Mouse (Mus musculus) kidney, adult 18-20 months (tissue): ENCODE measurements around the gene Mvb12b.
"Not testable (repeated sequence)": the region's sequence is repeated elsewhere in the genome, so short reads cannot be mapped to it uniquely, and the experiment has no call there.

Experiments
- DNase-seq: peaks from one replicate; pipeline ENCODE4 v3.0.0; 2021

Mvb12b gene

DNA sequence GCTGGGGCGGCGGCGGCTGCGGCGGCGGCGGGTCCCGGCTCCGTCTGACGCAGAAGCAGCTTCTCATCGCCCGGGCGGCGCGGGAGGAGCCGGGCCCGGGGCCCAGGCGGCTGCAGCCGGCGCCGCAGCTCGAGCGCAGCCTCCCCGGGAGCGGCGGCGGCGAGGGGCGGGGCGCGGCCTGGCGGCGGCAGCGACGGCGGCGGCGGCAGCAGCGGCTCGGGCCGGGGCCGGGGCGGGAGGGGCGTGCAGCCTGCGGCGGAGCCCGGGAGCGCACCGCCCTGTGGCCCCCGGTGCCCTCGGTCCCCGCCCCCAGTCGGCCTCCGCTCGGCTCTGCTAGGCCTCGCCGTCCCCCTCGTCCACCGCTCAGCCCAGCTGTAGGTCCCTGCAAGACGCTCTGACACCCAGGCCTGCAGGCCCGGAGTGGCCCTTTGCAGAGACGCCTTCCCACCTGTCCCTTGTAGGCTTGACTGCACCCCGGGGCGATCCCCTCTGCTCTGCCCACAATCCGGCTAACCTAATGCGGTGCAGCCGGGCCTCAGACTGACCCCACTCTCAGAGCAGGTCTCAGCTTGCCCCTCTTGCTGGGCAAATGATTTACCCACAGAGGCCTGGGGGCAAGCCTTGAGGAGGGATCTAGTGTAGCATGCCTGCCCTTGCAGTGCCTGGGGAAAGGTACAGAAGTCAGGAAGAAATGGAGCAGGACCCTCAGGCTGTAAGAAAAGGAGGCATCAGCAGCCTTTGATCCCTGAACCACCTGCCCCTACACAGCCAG, at the start of gene Mvb12b:
TSS of gene Mvb12b (minus strand) at position 619 of the 772 bp plus-strand sequence.
- DNase-seq, result peak; percentile 73

DNA sequence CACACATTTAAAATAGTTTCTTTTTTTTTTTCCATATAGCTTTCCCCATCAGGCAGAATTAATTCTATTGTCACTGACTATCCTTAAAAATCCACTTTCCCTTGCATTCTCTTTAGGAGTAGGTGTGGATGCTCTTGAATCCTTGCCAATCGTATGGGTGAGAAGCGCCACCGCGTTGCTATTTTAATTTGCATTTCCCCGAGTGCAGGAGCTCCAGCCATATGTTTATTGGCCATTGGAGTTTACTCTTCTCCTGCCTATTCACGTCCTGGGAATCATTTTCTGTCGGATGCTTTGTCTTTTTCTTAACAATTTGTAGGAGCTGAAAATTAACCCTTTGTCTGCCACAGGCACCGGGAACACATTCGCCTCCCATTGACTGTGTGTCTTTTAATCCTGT, 48.0 kb upstream of the Mvb12b start:
- no peak for DNase-seq

DNA sequence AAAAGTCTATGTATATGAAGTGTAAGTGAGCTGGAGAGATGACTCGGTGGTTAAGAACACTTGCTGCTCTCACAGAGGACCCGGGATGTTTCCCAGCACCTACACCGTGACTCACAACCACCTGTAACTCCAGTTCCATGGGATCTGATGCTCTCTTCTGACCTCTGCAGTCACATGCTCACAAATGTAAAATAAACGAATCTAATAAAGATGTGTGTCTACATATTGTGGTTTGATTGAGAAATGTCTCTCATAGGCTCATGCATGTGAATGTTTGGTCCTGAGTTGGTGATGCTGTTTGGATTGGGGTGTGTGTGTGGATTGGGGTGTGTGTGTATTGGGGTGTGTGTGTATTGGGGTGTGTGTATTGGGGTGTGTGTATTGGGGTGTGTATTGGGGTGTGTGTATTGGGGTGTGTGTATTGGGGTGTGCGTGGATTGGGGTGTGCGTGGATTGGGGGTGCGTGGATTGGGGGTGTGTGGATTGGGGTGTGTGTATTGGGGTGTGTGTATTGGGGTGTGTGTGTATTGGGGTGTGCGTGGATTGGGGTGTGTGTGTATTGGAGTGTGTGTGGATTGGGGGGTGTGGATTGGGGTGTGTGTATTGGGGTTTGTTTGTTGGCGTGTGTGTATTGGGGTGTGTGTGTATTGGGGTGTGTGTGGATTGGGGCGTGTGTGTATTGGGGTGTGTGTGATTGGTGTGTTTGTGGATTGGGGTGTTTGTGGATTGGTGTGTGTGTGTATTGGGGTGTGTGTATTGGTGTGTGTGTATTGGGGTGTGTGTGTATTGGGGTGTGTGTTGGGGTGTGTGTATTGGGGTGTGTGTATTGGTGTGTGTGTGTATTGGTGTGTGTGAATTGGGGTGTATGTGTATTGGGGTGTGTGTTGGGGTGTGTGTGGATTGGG, 46.1 kb upstream of the Mvb12b start:
- DNase-seq, result no peak

DNA sequence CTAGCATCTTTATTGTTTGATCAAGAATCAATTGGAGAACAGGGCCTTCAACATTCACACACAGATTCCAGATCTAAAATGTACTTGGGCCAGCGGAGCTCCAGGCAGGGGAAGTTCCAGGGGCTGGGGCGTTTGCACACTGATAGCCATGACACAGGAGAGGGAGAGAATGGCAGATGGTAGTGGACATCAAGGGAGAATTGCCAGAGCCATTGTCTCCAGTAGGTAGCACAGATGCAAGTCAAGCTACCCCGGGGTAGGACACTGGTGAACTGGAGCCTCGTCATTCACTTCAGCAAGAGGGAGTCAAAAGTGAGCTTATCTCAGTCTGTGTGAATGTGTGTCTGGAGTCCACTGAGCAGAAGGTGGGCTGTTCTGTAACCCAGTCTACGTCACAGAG, 43.4 kb upstream of the Mvb12b start:
- no peak for DNase-seq

DNA sequence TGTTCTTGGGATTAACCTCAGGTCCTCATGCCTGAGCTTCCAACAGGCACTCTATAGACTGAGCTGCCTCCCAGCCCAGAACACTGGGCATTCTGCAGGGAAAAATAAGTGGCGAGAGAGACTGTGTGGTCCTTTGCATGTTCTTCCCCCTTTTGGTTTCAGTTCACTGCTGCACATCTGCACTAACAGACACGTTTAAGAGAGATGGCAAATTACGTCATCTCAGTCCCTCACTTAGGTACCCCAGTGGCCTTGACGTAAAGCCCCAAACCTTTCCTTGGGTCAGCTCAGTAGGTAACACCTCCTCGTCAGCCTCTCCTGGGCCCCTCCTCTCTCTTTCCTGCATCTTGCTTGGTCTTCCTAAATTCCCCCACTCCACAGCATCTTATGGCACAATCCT, 37.5 kb upstream of the Mvb12b start:
- no peak for DNase-seq

DNA sequence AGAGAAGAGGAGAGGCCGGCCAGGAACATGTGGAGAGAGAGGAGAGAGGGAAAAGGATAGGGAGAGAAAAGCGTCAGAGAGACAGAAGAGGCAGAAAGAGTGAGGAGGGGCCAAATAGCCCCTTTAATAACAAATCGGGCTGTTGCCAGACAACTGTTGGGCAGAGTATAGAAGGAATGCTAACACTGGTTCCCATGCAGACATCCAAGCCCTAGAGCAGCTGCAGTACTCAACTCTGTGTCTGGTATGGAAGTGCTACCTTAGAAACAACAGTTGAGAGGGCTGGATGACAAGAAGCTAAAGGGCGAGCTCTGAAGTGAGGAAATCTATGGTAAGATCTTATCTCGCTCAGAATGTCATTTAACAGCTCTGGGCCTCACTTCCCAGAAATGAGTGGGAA, 35.7 kb upstream of the Mvb12b start:
- DNase-seq, result no peak

DNA sequence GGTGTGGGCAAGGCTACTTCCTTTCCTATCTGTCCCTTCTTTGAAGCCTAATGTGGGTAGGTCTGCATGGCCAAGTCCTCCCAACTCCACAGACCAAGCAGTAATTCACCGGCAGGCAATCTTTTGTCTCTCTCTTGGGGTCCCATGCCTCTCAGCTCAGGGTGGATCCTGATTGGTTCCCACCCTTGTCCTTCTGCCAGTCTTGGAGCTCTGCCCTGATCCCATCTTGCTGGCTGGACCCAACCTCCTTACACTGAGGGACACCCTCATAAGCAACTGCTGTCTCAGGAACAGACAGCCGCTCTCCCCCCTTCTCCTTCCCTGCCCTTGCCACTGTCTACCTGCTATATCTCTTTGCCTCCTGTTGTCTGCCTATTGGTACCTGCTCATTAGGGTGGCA, 34.7 kb upstream of the Mvb12b start:
- DNase-seq, result no peak

DNA sequence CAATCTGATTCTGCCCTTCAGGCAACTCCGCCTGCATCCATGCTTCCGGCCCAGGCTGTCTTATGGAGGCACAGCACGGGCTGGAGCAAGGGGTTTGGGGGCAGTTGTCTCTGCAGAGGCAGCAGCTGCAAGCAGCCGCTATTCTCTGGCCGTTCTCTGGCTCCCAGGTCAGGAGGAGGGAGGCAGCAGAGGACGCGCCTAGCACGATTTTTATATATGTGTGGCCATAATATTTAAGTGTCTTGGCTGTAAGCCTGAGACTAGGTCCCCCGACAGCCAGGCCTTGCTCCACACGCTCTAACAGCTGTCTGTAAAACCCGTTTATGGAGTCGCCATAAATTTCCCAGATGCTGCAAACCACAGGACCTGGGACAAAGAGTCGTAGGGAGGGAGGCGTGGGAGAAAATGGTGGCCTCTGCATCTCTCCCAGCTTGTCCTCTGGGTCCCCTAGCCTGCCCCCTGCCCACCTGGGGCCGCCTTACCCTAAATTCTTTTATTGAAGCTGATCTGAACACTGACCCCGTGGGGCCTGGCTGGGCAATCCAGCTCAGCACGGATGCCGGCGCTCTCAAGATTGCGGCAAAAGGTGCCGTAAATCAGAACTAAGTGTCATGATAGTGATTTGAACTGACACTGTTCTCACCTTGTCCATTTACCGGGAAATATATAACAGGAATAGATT, 32.3 kb upstream of the Mvb12b start:
- DNase-seq, result no peak

DNA sequence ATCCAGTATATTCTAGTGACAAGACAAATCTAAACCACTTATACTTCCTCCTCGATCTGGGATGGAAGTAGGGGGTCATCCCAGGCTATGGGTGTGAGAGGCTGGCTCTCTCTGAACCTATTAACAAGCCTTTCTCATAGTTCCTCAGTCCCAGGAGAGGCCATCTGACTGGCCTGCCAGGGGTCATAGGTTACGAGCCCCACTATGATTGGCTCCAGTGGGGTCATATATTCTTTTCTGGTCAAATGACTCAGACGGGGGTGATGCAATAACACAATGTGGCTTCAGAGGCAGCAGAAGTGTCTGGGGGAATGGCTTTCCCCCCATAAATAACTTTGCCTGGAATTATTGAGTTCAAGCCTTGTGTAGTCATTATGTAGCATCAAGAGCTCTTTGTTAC, 31.1 kb upstream of the Mvb12b start:
- no peak for DNase-seq

DNA sequence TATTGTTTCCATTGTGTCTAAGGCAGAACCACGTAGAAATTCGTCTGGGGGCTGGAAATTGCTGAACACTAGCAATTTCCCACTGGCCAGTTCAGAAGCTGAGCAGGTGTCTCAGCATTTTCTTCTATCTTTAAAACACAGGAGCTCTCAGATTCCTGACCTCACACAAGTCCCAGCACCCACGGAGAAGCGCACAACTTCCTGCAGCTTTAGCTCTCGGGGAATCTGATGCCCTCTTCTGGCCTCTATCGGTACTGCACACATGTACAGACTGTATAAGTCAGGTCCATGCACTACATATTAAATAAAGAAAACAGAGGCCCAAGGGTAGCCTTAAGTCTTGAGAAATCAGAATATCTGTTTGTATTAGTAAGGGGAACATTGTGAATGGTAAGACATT, 30.6 kb upstream of the Mvb12b start:
- peak; percentile 64 for DNase-seq

DNA sequence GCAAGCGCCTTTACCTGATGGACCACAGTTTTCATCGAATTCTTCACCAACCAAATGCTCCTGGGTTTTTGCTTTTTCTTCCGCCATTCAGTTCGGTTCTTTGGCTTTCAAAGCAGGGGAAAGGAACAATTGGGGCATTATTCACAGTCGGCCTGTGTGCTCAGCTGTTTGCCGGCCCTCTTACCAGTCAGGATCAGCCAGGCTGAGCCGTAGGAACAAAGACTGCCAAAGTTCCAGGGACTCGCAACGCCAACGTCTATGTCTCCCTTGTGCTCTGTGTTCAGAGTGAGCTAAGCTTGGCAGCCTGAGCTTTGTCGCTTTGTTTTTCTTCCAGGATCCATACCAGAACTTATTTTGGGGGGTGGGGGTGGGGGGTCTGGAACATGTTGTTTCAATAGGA, 28.9 kb upstream of the Mvb12b start:
- no peak for DNase-seq

DNA sequence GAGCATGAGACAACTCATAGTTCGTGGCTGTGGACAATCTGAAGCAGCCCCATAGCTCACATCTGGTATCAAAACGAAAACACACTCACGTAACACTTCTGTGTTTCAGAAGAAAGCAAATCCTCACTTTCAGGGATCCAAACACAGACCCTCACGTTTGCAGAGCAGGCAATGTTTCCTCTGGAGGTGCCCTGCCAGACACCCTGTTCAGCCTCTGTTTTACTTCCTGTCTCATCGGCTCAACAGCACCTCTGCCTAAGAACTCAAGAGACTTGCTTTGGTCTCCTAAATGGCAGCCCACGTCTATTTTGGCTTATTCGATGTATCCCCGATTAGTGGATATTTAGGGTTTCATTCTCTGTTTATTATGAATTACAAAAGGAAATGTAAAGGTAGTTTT, 27.3 kb upstream of the Mvb12b start:
- no peak for DNase-seq

DNA sequence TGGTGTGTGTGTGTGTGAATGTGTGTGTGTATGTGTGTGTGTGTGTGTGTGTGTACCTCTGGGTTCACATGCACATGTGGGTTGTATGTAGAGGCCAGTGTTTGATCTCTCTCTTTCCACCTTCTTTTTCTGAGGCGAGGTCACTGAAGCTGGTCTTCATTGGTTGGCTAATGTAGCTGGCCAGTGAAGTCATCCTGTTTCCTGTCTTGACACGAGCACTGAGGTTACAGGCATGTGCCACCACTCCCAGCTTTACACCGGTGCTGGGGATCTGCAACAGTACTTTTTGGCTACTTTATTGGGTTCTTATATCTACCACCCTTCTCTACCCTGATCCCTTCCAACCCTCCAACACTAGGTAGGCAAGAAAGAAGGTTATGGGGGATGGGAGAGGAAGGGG, 26.6 kb upstream of the Mvb12b start:
- DNase-seq, result no peak

DNA sequence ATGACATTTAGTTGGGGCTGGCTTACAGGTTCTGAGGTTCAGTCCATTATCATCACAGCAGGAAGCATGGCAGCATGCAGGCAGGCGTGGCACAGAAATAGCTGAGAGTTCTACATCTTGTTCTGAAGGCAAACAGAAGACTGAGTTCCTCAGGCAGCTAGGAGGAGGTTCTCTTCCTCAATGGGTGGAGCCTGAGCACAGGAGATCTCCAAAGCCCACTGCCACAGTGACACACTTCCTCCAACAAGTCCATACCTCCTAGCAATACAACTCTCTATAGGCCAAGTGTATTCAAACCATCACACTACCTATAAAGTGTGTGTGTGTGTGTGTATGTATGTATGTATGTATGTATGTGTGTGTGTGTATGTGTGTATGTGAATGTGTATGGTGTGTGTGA, 25.9 kb upstream of the Mvb12b start:
- not testable (repeated sequence) for DNase-seq

DNA sequence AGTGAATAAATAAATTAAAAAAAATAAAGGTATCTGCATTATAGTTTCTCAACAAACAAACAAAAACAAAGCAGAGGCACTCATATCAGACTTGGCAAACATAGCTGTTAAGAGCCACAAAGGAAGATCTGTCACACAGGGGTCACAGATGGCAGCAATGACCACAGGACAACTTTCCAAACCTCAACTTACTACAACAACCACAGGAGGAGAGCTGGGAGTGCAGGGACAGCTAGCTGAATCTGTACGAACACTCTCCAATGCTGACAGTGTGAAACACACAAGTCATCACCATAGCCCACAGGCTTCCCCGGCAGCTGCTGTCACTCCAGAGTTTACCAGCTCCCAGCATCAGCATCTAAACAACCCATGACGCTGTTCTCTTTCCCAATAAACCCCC, 25.0 kb upstream of the Mvb12b start:
- DNase-seq, result no peak

DNA sequence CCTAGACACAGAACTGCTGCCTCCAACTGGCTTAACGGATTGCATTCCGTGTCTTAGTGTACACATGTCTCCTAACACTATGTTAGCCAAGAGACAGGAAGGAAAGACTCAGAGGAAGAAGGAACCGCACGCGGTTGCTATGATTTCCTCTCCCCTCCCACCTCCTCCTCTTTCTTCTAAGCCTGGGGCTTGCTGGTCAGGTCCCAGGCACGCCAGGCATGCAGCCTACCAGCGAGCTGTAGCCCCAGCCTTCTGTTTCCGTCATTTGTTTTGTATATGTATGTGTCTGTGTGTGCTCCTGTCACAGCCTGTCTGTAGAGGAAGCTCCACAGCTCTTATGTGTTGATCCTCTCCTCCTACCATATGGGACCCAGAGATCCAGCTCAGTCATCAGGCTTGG, 20.6 kb upstream of the Mvb12b start:
- peak; percentile 6 for DNase-seq

DNA sequence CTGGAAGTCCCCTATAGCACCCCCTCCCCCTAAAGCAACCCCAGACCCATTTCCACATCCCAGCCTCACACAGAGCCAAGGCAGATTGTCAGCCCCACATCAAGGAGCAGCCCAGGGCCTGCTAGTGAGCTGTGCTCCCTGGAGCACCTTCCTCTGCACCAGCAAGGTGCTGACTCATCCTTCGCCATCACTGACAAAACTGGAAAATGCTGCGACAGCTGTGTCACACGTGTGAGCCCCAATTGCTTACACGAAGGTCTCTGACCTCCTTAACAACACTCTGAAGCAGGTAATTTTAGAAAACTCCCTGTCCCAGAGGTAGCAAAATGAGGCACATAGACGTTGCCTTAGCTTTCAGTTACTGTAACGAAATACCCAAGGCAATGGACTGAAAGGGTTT, 19.4 kb upstream of the Mvb12b start:
- no peak for DNase-seq

DNA sequence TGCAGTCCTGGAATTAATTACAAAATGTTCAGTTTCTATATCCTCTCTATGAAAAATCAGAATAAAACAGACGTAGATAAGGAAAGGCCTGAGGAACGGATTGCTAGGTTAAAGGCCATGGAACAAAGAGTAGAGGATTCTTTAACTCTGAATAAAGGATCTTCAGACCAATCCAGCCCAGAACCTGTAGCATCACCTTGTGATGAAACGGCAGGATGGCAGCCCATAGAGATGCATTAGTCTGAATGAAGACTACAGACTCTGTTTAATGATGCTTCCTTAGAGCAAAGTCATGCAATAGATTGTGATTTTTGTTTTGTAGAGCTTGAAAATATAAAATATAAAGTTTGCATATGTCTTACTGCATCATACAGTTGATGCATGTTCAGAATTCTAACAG, 8.1 kb upstream of the Mvb12b start:
- DNase-seq, result no peak

DNA sequence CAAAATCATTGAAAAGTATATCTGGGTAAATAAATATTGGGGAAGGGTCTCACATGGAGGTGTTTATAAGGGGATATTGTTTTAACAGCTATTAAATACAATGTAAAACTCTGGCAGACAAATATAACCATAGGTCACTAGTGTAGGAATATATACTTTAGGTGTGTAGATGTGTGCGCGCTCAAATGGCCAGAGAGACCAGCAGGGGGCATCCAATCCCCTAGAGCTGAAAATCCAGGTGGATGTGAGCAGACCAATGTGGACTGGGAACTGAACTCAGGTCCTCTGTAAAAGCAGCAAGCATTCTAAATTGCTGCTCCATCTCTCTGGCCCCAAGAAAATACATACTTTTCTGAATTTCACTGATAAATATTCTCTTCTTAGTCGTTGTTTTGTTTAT, 5.4 kb upstream of the Mvb12b start:
- no peak for DNase-seq

DNA sequence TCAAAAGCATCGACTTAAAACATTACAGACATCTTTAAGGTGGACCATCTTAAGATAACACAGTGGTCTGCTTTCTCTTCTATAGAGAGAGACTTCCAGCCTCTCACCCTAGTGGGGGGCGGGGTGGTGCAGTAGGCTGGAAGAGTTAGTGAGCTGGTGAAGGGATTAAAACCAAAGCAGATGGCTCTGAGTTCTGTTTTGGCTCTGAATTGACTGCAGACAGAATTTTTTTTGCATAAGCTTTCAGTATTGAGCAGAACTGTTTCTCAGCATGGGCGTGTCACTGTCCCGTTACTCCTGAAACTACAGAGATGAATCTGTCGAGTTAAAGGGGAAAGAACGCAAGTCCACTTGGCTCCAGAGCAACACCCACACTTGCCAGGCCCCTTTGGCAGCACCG, 4.6 kb upstream of the Mvb12b start:
- no peak for DNase-seq

DNA sequence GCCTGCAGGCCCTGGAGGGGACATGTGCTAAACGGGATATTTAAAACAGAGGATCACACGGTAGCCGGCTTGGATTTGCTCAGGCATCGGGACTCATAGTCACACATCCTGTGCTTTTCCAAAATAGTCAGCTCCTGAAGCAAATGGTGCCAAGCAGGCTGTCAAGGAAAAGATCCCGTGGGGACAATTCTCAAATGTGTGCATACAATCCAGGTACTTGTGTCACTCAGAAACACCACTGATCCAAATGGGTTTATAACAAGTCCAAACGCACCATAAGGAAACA, 297 bp upstream of the Mvb12b start:
- DNase-seq, result no peak

DNA sequence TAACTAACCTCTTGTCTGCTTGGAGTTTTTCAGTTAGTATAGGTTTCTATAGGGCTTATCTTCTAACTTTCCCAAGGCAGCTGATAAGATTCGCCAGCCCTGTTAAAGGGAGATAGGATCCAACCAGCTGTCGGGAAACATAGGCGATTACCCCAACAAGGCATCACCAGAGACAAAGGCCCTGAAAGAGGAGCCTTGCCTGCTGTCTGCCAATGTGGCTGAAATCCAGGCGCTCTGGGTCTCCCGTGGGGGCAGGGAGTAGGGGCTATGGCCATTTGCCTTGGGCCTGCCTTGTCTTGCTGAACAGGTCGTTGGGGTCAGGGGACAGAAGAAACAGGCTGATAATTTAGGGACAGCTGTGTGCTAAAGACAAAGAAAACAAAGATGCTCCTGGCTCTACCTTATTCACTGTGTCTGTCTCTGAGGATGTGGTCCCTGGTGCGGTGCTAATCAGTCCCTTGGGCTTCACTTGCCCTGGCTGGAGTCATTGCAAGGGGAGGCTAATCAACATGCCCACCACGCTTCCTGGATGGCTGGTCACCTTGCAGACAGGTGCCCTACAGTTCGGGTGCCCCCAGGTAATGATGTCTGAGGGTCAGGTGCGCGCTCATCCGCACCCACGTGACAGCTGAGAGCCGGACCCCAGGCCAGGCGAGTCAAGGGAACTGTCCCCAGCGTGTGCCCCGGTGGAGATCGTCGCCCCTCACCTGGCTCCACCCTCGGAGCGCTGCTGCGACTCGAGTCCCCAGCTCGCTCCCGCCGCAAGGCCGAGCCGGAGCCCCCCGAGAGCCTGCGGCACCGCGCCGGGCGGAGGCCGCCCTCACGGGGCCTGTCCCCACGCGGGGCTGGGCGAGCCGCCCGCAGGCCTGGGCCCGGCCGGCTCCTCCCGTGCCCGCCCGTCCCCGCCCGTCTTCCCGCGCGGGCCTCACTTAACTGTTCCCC, 1.1 kb downstream of the Mvb12b start:
- DNase-seq, result peak; percentile 16

DNA sequence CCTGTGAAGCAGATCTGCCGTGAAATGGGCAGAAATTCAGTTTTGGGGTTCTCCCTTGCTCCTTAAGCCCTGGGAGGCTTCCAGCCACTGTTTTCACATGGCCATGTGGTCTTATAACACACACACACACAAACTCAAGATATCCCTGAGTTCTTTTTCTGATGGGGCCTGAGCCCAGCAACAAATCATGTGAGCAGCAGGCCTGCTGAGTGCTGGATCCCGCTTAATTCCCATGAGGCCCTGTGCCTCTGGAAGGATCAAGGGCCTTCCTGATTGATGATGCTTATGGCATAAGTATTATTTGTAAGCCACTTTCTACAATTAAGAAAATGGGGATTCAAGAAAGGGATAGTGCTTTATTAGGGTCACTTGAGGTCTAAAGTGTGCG, 2.5 kb downstream of the Mvb12b start:
- DNase-seq, result no peak
